Mouse (Mus musculus) intestine, embryonic 15.5 days (tissue): ENCODE data around the gene Defb38. TPM values are rescaled to one million over a fixed set of nuclear protein-coding genes. Genes with fewer than 3 reads are reported as not detected.

ENCODE experiments used
- ATAC-seq: fragments of 200-750 bp; cut with Nextera tagmentation; 2 replicates; pipeline ENCODE4 v1.8.0; 2017; ENCODE audit warnings: moderate TSS enrichment, moderate library complexity
- H3K27ac ChIP-seq: fragments of 300-500 bp; sonication (generic); 2 replicates; pipeline ENCODE4 v1.5.1; 2015; ENCODE audit warnings: mild to moderate bottlenecking, inconsistent platforms
- H3K27me3 ChIP-seq: fragments of 300-500 bp; sonication (generic); replicated peaks from 2 replicates; pipeline ENCODE4 v1.6.1; 2015; ENCODE audit warnings: inconsistent platforms
- H3K36me3 ChIP-seq: fragments of 300-500 bp; sonication (generic); 2 replicates; pipeline ENCODE4 v1.6.1; 2015; ENCODE audit warnings: inconsistent platforms
- H3K4me1 ChIP-seq: fragments of 300-500 bp; sonication (generic); replicated peaks from 2 replicates; pipeline ENCODE4 v1.6.1; 2015; ENCODE audit warnings: inconsistent platforms
- H3K4me2 ChIP-seq: fragments of 300-500 bp; sonication (generic); replicated peaks from 2 replicates; pipeline ENCODE4 v1.6.1; 2015; ENCODE audit warnings: mild to moderate bottlenecking, inconsistent platforms
- H3K4me3 ChIP-seq: fragments of 300-500 bp; sonication (generic); replicated peaks from 2 replicates; pipeline ENCODE4 v1.5.1; 2015; ENCODE audit warnings: inconsistent platforms
- H3K9ac ChIP-seq: fragments of 300-500 bp; sonication (generic); 2 replicates; pipeline ENCODE4 v1.6.1; 2015; ENCODE audit warnings: inconsistent platforms
- H3K9me3 ChIP-seq: fragments of 300-500 bp; sonication (generic); 2 replicates; pipeline ENCODE4 v1.6.1; 2016; ENCODE audit warnings: inconsistent platforms
- WGBS: fragments of 180-500 bp; shearing (Covaris S2); methylation state at CpG from one replicate; pipeline ENCODE4 v1.1.7; 2015; 5-methylcytosine and 5-hydroxymethylcytosine counted together
- polyA plus RNA-seq: library from polyadenylated mRNA; unstranded; fragments of >200 nt; fragmentation: Nextera tagmentation; extraction: Ambion mirVana; gene quantifications from 2 replicates; pipeline ENCODE4 v1.2.1, GENCODE M21; 2015

Gene Defb38
- polyA plus RNA-seq = not detected in 2 replicates

- no peaks in the 10 kb centered on the region for H3K9me3 ChIP-seq
- H3K9ac ChIP-seq = no peak within 1 kb of the TSS
- H3K27ac ChIP-seq = no peak within 1 kb of the TSS
- no peak within 1 kb of the TSS for H3K4me2 ChIP-seq
- H3K4me1 ChIP-seq = no peaks in the 10 kb centered on the region
- H3K4me3 ChIP-seq = no peak within 1 kb of the TSS
- H3K27me3 ChIP-seq = no peaks in the 10 kb centered on the region
- no peak for ATAC-seq
- 91% methylated on average over 1 of the region's 1 CpGs for WGBS
- H3K36me3 ChIP-seq = no peaks in the 10 kb centered on the region
Measured at GRCm38 (mm10) chr8:19026466-19026865, at the start of gene Defb38. Gene Defb38, minus strand, starts transcription at chr8:19026566.

GRCm38 (mm10) chr8:19066013-19066412 is 39.6 kb upstream of the Defb38 start:
- Histone ChIP-seq H3K9me3 (no peaks in the 10 kb centered on the region), H3K4me1 (no peaks in the 10 kb centered on the region), H3K27ac (no peak overlapping the region), H3K36me3 (no peaks in the 10 kb centered on the region), H3K27me3 (no peaks in the 10 kb centered on the region), H3K4me3 (no peak overlapping the region), H3K4me2 (no peak overlapping the region), H3K9ac (no peak overlapping the region)
- ATAC-seq = peak; percentile 63; the same call in 1 of the 2 replicates
- 55% methylated on average over 2 of the region's 2 CpGs for WGBS

- no peaks in the 10 kb centered on the region for H3K9me3 ChIP-seq
- H3K27ac ChIP-seq = no peak within 1 kb of the TSS
- H3K4me2 ChIP-seq = no peak within 1 kb of the TSS
- no peaks in the 10 kb centered on the region for H3K4me1 ChIP-seq
- H3K9ac ChIP-seq = no peak within 1 kb of the TSS
- ATAC-seq = no peak
- no peaks in the 10 kb centered on the region for H3K36me3 ChIP-seq
- no peak within 1 kb of the TSS for H3K4me3 ChIP-seq
- 77% methylated on average over 1 of the region's 1 CpGs for WGBS
- no peaks in the 10 kb centered on the region for H3K27me3 ChIP-seq
Measured at GRCm38 (mm10) chr8:19064710-19065109, 38.3 kb upstream of the Defb38 start, which contains the start of gene Defb39. Gene Defb39, minus strand, starts transcription at chr8:19064810.

GRCm38 (mm10) chr8:19062891-19063290 is 36.5 kb upstream of the Defb38 start:
- H3K9me3 ChIP-seq = no peaks in the 10 kb centered on the region
- H3K27me3 ChIP-seq = no peaks in the 10 kb centered on the region
- H3K4me1 ChIP-seq = no peaks in the 10 kb centered on the region
- H3K27ac ChIP-seq = no peak overlapping the region
- no peak for ATAC-seq
- H3K9ac ChIP-seq = no peak overlapping the region
- H3K4me3 ChIP-seq = no peak overlapping the region
- H3K4me2 ChIP-seq = no peak overlapping the region
- no peaks in the 10 kb centered on the region for H3K36me3 ChIP-seq

- H3K9me3 ChIP-seq = no peaks in the 10 kb centered on the region
- no peaks in the 10 kb centered on the region for H3K36me3 ChIP-seq
- WGBS = 91% methylated on average over 14 of the region's 14 CpGs
- H3K9ac ChIP-seq = no peak overlapping the region
- H3K4me2 ChIP-seq = no peak overlapping the region
- H3K4me1 ChIP-seq = no peaks in the 10 kb centered on the region
- no peak for ATAC-seq
- H3K27me3 ChIP-seq = no peaks in the 10 kb centered on the region
- H3K4me3 ChIP-seq = no peak overlapping the region
- H3K27ac ChIP-seq = no peak overlapping the region
Measured at GRCm38 (mm10) chr8:19045242-19045641, 18.9 kb upstream of the Defb38 start.

Other genes with a start within 250 kb of the Defb38 start
- gene Defb40, start 48.3 kb downstream of the Defb38 start, polyA plus RNA-seq = not detected in 2 replicates
- 2.0 and 2.2 TPM in 2 replicates for gene Defb37, start 35.5 kb downstream of the Defb38 start, polyA plus RNA-seq
- gene Defb39, start 38.2 kb upstream of the Defb38 start, polyA plus RNA-seq = not detected in 2 replicates
- not detected in 2 replicates for gene Defb12, start 88.3 kb upstream of the Defb38 start, polyA plus RNA-seq
- not detected in 2 replicates for gene Defb34, start 97.2 kb upstream of the Defb38 start, polyA plus RNA-seq
- gene Gm45826, start 114.2 kb upstream of the Defb38 start, polyA plus RNA-seq = not detected in 2 replicates
- not detected in 2 replicates for gene Defb14, start 167.8 kb upstream of the Defb38 start, polyA plus RNA-seq
- not detected in 2 replicates for gene Defb4, start 172.1 kb upstream of the Defb38 start, polyA plus RNA-seq
- not detected in 2 replicates for gene Defb6, start 198.9 kb upstream of the Defb38 start, polyA plus RNA-seq
- gene Defb46, start 213.3 kb upstream of the Defb38 start, polyA plus RNA-seq = not detected in 2 replicates
- gene Defb5, start 221.0 kb upstream of the Defb38 start, polyA plus RNA-seq = not detected in 2 replicates